Mouse (Mus musculus) heart, embryonic 11.5 days (tissue): ENCODE results near the gene Nr1i3. TPM values are rescaled to one million over a fixed set of nuclear protein-coding genes. Genes with fewer than 3 reads are reported as not detected.

Source experiments
- ATAC-seq: fragments of 200-750 bp; cut with Nextera tagmentation; replicated peaks from 2 replicates; pipeline ENCODE4 v1.8.0; 2017; ENCODE audit warnings: moderate library complexity; ENCODE audit not compliant: insufficient number of reproducible peaks, low FRiP score, low TSS enrichment
- H3K27ac ChIP-seq: fragments of 300-500 bp; sonication (generic); 2 replicates; pipeline ENCODE4 v1.5.1; 2014; ENCODE audit warnings: mild to moderate bottlenecking, low read depth, low read length
- H3K27me3 ChIP-seq: fragments of 300-500 bp; sonication (generic); 2 replicates; pipeline ENCODE4 v1.6.1; 2014; ENCODE audit warnings: mild to moderate bottlenecking, low read length, mixed read lengths; ENCODE audit not compliant: control insufficient read depth, insufficient read depth
- H3K36me3 ChIP-seq: fragments of 300-500 bp; sonication (generic); 2 replicates; pipeline ENCODE4 v1.6.1; 2014; ENCODE audit warnings: mild to moderate bottlenecking, low read length, moderate library complexity, mixed read lengths; ENCODE audit not compliant: control insufficient read depth, insufficient read depth
- H3K4me1 ChIP-seq: fragments of 300-500 bp; sonication (generic); 2 replicates; pipeline ENCODE4 v1.6.1; 2014; ENCODE audit warnings: low read length; ENCODE audit not compliant: control insufficient read depth, insufficient read depth
- H3K4me2 ChIP-seq: fragments of 300-500 bp; sonication (generic); 2 replicates; pipeline ENCODE4 v1.6.1; 2014; ENCODE audit warnings: mild to moderate bottlenecking, moderate library complexity
- H3K4me3 ChIP-seq: fragments of 300-500 bp; sonication (generic); 2 replicates; pipeline ENCODE4 v1.5.1; 2014; ENCODE audit warnings: low read depth, low read length
- H3K9ac ChIP-seq: fragments of 300-500 bp; sonication (generic); 2 replicates; pipeline ENCODE4 v1.6.1; 2014; ENCODE audit warnings: mild to moderate bottlenecking, low read depth, low read length, moderate library complexity
- H3K9me3 ChIP-seq: fragments of 300-500 bp; sonication (generic); replicated peaks from 2 replicates; pipeline ENCODE4 v1.6.1; 2016; ENCODE audit warnings: low read length; ENCODE audit not compliant: control insufficient read depth
- WGBS: fragments of 180-500 bp; shearing (Covaris S2); extraction: QIAGEN DNeasy Blood & Tissue Kit; methylation state at CpG from one replicate; pipeline ENCODE4 v1.1.7; 2014; ENCODE audit not compliant: insufficient replicate concordance; 5-methylcytosine and 5-hydroxymethylcytosine counted together
- polyA plus RNA-seq: library from polyadenylated mRNA; unstranded; fragments of >200 nt; fragmentation: Nextera tagmentation; extraction: Ambion mirVana; gene quantifications from 2 replicates; pipeline ENCODE4 v1.2.1, GENCODE M21; 2014

The Nr1i3 gene
- polyA plus RNA-seq, 1 experiment from 2014 or later: 0.19 TPM

- H3K4me1 ChIP-seq: peaks cover 11% of the 10 kb centered on the region
- peaks cover 14% of the 10 kb centered on the region for H3K36me3 ChIP-seq
- H3K9me3 ChIP-seq: no peaks in the 10 kb centered on the region
- WGBS: 3% methylated on average over 36 of the region's 36 CpGs
- H3K27me3 ChIP-seq: no peaks in the 10 kb centered on the region
- peak within 1 kb of the TSS; percentile 83 for H3K4me2 ChIP-seq
- peak within 1 kb of the TSS; percentile 43; the same call in 1 of the 2 replicates for H3K27ac ChIP-seq
- ATAC-seq: peak; percentile 94
- peak within 1 kb of the TSS; percentile 83 for H3K4me3 ChIP-seq
- H3K9ac ChIP-seq: peak within 1 kb of the TSS; percentile 75
These were observed 56.2 kb downstream of the Nr1i3 start, which contains the start of gene B4galt3 for GRCm38 (mm10) chr1:171269848-171270572. B4galt3 (plus strand) TSS chr1:171270328.

Other genes starting within 250 kb of the Nr1i3 start
- 0.59 TPM in 1 of 2 replicates, not detected in the other for gene Fcgr2b, start 237.4 kb upstream of the Nr1i3 start, polyA plus RNA-seq
- 0.23 TPM in 1 of 2 replicates, not detected in the other for gene Fcgr4, start 195.1 kb upstream of the Nr1i3 start, polyA plus RNA-seq
- 3.8 and 4.4 TPM in 2 replicates for gene Fcgr3, start 149.0 kb upstream of the Nr1i3 start, polyA plus RNA-seq
- gene Cfap126, start 100.1 kb upstream of the Nr1i3 start, polyA plus RNA-seq: 2.7 and 5.6 TPM in 2 replicates
- 426 and 502 TPM in 2 replicates for gene Sdhc, start 63.4 kb upstream of the Nr1i3 start, polyA plus RNA-seq
- gene Mpz, start 63.3 kb upstream of the Nr1i3 start, polyA plus RNA-seq: 0.30 TPM in 1 of 2 replicates, not detected in the other
- 36.2 and 40.0 TPM in 2 replicates for gene Pcp4l1, start 17.7 kb upstream of the Nr1i3 start, polyA plus RNA-seq
- 44.1 and 53.2 TPM in 2 replicates for gene Tomm40l, start 8.5 kb downstream of the Nr1i3 start, polyA plus RNA-seq
- 13.6 and 55.4 TPM in 2 replicates for gene Apoa2, start 11.1 kb downstream of the Nr1i3 start, polyA plus RNA-seq
- gene Fcer1g, start 20.4 kb downstream of the Nr1i3 start, polyA plus RNA-seq: 12.1 and 18.4 TPM in 2 replicates
- gene Adamts4, start 36.5 kb downstream of the Nr1i3 start, polyA plus RNA-seq: 1.5 and 1.7 TPM in 2 replicates
- gene Ndufs2, start 37.4 kb downstream of the Nr1i3 start, polyA plus RNA-seq: 446 and 471 TPM in 2 replicates
- 48.4 and 49.4 TPM in 2 replicates for gene B4galt3, start 56.4 kb downstream of the Nr1i3 start, polyA plus RNA-seq
- 59.9 and 60.7 TPM in 2 replicates for gene Ppox, start 67.2 kb downstream of the Nr1i3 start, polyA plus RNA-seq
- 51.2 TPM in 2 replicates for gene Usp21, start 74.0 kb downstream of the Nr1i3 start, polyA plus RNA-seq
- 90.3 and 92.9 TPM in 2 replicates for gene Ufc1, start 81.1 kb downstream of the Nr1i3 start, polyA plus RNA-seq
- gene Dedd, start 115.2 kb downstream of the Nr1i3 start, polyA plus RNA-seq: 40.4 and 45.4 TPM in 2 replicates
- 24.8 and 30.9 TPM in 2 replicates for gene Nit1, start 131.7 kb downstream of the Nr1i3 start, polyA plus RNA-seq
- gene Pfdn2, start 131.7 kb downstream of the Nr1i3 start, polyA plus RNA-seq: 49.5 and 51.3 TPM in 2 replicates
- gene Klhdc9, start 146.8 kb downstream of the Nr1i3 start, polyA plus RNA-seq: 0.49 and 0.51 TPM in 2 replicates
- gene Nectin4, start 156.1 kb downstream of the Nr1i3 start, polyA plus RNA-seq: 0.08 and 0.20 TPM in 2 replicates
- gene Arhgap30, start 175.0 kb downstream of the Nr1i3 start, polyA plus RNA-seq: 0.18 and 0.44 TPM in 2 replicates
- gene Usf1, start 197.3 kb downstream of the Nr1i3 start, polyA plus RNA-seq: 53.3 and 68.2 TPM in 2 replicates
- 0.45 and 1.7 TPM in 2 replicates for gene Tstd1, start 204.9 kb downstream of the Nr1i3 start, polyA plus RNA-seq
- gene F11r, start 223.6 kb downstream of the Nr1i3 start, polyA plus RNA-seq: 64.1 and 65.7 TPM in 2 replicates